Mouse (Mus musculus): Measurements from ENCODE around the gene Ackr4.

The Ackr4 gene

GRCm38 (mm10) chr9:104040362-104040761, 86.4 kb downstream of the Ackr4 start, which contains the start of gene Gm28305:
TSS of gene Gm28305 (plus strand) at chr9:104040662.
- no peak for DNase-seq (ENCODE audit: low spot score in 2 of 2)

DNA sequence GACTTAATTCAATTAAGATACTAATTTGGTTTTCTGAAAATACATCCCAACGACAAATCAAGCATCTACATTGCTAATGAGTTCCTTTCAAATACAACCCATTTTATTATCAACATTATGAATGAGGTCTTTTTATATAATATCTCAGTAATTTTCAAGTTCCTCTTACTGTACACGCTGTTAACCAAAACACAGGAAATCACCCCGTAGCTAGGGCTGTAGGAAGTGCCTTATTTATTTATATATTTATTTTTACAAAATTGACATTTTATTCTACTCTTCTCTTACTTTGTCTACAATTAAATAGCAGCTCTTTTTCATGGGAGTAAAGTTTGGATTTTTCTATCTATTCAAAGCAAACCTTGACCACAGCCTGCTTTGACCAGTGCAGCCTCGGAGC, 87.0 kb downstream of the Ackr4 start:
- no peak for DNase-seq (ENCODE audit: low spot score in 2 of 2)

DNA sequence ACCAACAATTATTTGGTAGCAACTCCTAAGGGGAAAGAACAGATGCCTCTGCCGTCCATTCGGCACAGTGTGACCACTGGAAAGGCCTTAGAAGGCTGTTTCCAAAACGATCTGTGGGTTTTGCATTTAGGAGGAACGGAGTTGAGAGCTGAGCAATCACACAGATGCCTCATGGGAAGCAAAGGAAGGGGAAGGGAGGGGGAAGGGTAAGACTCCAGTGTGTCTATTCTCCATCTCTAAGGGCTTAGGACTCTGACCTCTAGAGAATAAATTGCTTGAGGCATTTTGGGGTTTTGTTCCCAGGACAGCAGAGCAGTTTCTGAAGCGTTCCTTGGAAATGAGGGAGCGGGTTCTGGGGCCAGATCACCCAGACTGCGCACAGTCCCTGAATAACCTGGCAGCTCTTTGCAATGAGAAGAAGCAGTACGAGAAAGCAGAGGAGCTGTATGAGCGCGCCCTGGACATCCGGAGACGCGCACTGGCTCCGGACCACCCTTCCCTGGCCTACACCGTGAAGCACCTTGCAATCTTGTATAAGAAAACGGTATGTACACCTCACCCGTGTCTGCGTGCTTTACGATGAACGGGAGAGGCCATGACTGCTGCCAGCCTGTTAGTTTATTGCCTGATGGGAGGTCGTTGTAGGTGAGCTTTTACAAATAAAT, 87.6 kb downstream of the Ackr4 start:
- no peak for DNase-seq (ENCODE audit: low spot score in 2 of 2)

DNA sequence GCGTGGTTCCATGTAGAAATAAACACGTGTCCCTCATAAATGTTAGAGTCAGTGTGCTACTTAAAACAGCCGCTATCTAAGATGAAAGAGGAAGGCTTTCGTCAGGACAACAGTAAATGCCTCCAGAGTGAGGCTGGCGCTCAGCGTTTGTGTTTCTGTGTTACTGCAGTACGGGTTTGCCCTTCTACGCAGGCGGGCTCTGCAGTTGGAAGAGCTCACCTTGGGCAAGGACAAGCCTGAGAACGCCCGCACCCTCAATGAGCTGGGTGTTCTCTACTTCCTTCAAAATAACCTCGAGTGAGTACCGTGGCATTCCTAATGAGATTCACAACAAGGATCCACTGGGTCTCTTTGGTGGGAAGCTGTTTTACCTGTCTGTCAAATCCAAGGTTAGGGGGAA, 88.5 kb downstream of the Ackr4 start:
- DNase-seq (ENCODE audit: low spot score in 2 of 2): no peak

GRCm38 (mm10) chr9:104035261-104036015, 91.3 kb downstream of the Ackr4 start:
- DNase-seq (ENCODE audit: low spot score in 2 of 2): peak; percentile 48 to 68

DNA sequence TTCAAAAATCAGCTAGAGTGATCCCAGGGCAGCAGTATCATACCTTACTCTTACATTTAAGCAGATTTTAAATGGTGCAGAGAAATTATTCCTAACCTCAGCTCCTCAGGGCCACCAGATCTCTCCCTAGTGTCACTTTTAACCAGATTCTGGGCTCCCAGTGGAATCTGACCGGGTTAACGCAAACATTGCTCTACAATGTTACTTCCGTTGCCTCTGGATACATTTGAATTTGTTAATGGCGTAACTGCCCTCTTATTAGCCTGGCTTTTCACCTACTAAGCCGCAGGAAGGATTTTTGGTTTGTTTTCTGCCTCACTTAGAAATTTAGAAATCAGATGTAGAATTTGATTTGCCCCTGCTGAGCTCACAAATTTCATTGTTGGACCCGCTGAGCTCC, 92.0 kb downstream of the Ackr4 start:
- DNase-seq (ENCODE audit: low spot score in 2 of 2): no peak

- DNase-seq (ENCODE audit: low spot score in 2 of 2): no peak
Observed at GRCm38 (mm10) chr9:104034231-104034630, 92.5 kb downstream of the Ackr4 start.

Data from natural killer cell, adult 2 months (primary cell).